Mouse (Mus musculus) WW6 (cell line): ENCODE results near the gene Cdcp1.

Experiments used
- DNase-seq: peaks from one replicate; pipeline ENCODE4 v3.0.0-alpha.2; 2013; ENCODE audit warnings: low read depth, low spot score

The Cdcp1 gene

DNA sequence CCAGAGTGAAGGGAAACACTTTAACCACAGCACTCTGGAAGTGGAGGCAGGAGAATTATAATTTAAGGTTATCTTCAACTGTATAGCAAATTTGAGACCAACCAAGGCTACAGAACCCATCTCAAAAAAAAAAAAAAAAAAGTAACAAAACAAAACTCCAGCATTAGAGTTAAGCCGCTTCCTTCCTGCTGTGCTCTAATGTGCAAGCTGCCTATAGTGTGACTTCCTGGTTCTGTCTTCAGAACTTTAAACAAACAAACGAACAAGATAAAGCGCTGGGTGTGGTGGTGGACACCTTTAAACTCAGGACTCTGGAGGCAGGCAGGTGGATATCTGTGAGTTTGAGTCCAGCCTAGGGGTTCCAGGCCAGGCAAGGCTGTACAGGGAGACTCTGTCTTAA lies 63.8 kb downstream of the Cdcp1 start:
- DNase-seq = no peak

- no peak for DNase-seq
Observed at GRCm38 (mm10) chr9:123151561-123151960, 64.3 kb downstream of the Cdcp1 start.

- no peak for DNase-seq
Observed at GRCm38 (mm10) chr9:123150241-123151020, 65.4 kb downstream of the Cdcp1 start, which contains the start of gene Clec3b. TSS of gene Clec3b (plus strand) at chr9:123150946.

GRCm38 (mm10) chr9:123148430-123148829 lies 67.4 kb downstream of the Cdcp1 start:
- DNase-seq = no peak

GRCm38 (mm10) chr9:123139887-123140614 lies 75.8 kb downstream of the Cdcp1 start:
- DNase-seq = no peak

DNA sequence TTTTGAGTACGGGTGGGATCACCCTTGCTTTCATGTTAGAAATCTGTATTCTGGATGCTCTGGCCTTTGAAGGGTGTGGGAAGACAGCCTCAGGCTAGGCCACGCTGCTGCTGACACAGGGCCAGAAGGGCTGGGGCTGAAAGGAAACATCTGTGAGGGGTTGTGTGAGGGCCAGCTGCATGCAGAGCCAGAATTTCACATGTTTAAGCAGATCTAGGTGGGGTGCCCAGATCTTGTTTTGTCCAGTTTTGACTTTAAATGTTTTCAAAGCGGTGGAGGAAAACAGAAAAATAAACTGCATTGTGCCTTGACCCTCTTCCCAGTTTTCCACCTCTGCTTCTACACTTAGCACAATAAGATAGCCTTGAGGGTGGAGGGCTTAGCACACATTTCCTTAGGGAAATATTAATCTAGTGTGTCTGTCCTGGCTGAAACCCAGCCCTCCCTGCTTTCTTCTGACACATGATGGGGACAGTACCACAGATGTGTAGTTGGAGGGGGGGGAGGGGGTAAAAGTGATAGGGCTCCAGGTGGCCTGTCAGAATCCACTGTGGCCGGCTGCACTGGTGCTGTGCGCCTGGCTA lies 76.9 kb downstream of the Cdcp1 start:
- no peak for DNase-seq

- no peak for DNase-seq
Observed at GRCm38 (mm10) chr9:123136953-123137682, 78.7 kb downstream of the Cdcp1 start.

- no peak for DNase-seq
Observed at GRCm38 (mm10) chr9:123132994-123133393, 82.8 kb downstream of the Cdcp1 start.

DNA sequence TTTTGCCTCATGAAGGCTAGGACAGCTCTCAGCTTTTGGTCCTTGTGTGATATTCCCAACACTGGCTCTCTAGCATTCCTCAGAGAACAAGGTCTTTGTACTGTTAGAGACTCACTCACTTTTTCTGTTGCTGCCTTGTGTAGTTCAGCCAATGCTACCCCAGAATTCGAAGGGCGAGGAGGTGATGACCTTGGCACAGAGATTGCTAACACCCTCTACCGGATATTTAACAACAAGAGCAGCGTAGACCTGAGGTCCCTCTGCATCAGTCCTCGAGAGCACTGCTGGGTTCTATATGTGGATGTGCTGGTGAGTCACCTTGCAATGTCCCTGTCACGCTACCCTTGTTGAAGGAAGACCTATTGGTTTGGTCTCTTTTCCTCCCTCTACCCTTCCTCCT lies 88.2 kb downstream of the Cdcp1 start:
- no peak for DNase-seq

DNA sequence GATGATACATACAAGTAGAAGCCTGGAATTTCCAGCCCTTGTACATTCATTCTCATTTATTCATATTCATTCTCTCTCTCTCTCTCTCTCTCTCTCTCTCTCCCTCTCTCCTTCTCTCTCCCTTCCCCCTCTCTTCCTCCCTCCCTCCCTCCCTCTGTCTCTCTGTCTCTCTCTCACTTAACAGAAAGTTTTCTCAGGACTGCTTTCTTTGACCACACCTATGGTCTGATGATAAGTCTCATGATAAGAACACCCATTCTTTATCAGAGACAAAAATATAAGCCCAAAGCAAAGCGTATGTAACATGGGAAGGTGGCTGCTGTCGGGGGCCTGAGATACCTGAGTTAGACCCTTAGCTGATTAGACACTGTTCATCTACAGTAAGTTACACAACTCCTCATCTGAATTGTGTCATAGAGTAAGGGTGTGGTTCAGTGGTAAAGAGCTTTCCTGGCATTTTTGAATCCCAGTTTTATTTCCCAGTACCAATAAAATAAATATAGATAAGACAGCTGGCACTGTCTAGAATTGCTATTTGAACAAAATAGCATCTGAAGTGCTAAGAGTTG lies 91.3 kb downstream of the Cdcp1 start:
- DNase-seq = no peak

DNA sequence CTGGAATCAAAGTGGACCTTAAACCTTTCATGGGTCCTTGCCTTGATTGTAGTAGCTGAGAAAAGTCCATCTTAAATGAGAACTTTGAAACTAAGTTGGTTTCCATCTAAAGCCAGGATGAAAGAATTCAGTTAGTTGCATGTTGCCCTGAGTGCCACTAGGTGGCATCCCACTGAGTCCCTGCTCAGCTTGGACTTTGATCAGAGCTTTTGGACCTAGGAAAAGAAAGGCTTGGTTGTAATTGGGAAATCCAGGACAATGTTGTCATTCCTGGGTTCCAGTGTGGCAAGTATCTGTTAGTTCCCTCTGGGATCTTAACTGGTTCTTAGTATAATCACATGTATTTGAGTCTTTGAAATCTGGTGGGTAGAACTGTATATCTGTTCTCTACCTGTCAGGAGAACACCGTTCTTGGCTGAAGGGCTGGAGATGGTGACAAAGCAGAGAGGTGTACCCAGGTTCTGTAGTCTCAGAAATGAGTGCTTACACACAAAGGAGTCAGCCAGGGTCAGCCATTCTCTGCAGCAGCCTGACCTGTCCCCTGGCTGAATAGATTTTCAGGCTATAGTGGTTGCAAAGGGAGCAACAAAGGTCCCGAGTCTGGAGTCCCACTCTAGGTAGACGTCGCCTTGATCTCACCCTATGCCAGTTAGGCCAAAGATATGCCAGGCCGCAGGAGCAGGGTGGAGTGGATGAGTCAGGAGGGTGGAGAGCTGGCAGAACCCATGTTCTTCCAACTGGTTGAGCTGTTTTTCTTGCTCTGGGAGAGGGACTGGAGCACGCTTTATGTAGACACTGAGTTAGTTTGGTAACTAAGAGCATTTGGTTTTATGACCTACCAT lies 92.0 kb downstream of the Cdcp1 start:
- no peak for DNase-seq

GRCm38 (mm10) chr9:123123017-123123416 lies 92.8 kb downstream of the Cdcp1 start:
- no peak for DNase-seq
